Comparison of ENCODE assay signal across 8 mouse cellular contexts in genomic region chr2:92141073-92141472, GRCm38 (mm10). TPM values are rescaled to one million over a fixed set of nuclear protein-coding genes. Genes with fewer than 3 reads are reported as not detected.
DNase-seq lines count a peak whose midpoint lies in the region; ATAC-seq and TF ChIP-seq lines count a peak whose summit lies in the region.

No protein-coding gene starts in this region.

- no peak overlapping the region for H3K27ac ChIP-seq in heart, embryonic 13.5 days (replicated peaks)
- no peak overlapping the region for H3K27ac ChIP-seq in embryonic facial prominence, embryonic 11.5 days (replicated peaks; ENCODE audit: low read depth, low read length)
- H3K27ac ChIP-seq in hindbrain, postnatal 0 days = no peak overlapping the region
- no peak overlapping the region for H3K27ac ChIP-seq in midbrain, embryonic 16.5 days (ENCODE audit: low read length)

- peak overlapping the region; percentile 67 for H3K9ac ChIP-seq in heart, embryonic 13.5 days
- H3K9ac ChIP-seq in embryonic facial prominence, embryonic 11.5 days (replicated peaks; ENCODE audit: low read length) = no peak overlapping the region
- no peak overlapping the region for H3K9ac ChIP-seq in hindbrain, postnatal 0 days (replicated peaks; ENCODE audit: low read length)
- no peak overlapping the region for H3K9ac ChIP-seq in midbrain, embryonic 16.5 days (ENCODE audit: low read depth, low read length)

- DNase-seq in heart, postnatal 25 days (ENCODE audit: low spot score) = no peak
- DNase-seq in embryonic facial prominence, embryonic 11.5 days (ENCODE audit: low spot score) = peak; percentile 51
- no peak for DNase-seq in hindbrain, postnatal 0 days (ENCODE audit: low spot score)
- DNase-seq in gastrocnemius, adult 8-10 months (ENCODE audit: low spot score in 2 of 2) = no peak
- DNase-seq in right cerebral cortex, postnatal 25 days = no peak
- no peak for DNase-seq in thymus, postnatal 36 days

- no peak for ATAC-seq in heart, embryonic 13.5 days (ENCODE audit: extremely low read depth, insufficient number of reproducible peaks, low FRiP score, low TSS enrichment)
- no peak for ATAC-seq in embryonic facial prominence, embryonic 11.5 days (replicated peaks; ENCODE audit: insufficient number of reproducible peaks, low FRiP score, low TSS enrichment, low read depth)
- ATAC-seq in hindbrain, postnatal 0 days = no peak
- ATAC-seq in midbrain, embryonic 16.5 days = no peak

- peak overlapping the region; percentile 43 for H3K4me3 ChIP-seq in heart, embryonic 13.5 days
- no peak overlapping the region for H3K4me3 ChIP-seq in embryonic facial prominence, embryonic 11.5 days (ENCODE audit: low read depth, low read length)
- H3K4me3 ChIP-seq in hindbrain, postnatal 0 days (ENCODE audit: low read length) = no peak overlapping the region
- no peak overlapping the region for H3K4me3 ChIP-seq in midbrain, embryonic 16.5 days (ENCODE audit: low read depth, low read length)

- no peaks in the 10 kb centered on the region for H3K27me3 ChIP-seq in heart, embryonic 13.5 days (replicated peaks)
- no peaks in the 10 kb centered on the region for H3K27me3 ChIP-seq in embryonic facial prominence, embryonic 11.5 days (ENCODE audit: control insufficient read depth, insufficient read depth, low read length)
- H3K27me3 ChIP-seq in hindbrain, postnatal 0 days (ENCODE audit: insufficient read depth, low read length) = no peaks in the 10 kb centered on the region
- no peaks in the 10 kb centered on the region for H3K27me3 ChIP-seq in midbrain, embryonic 16.5 days (ENCODE audit: control insufficient read depth, insufficient read depth, low read depth, low read length)

- 12% methylated on average over 11 of the region's 11 CpGs for WGBS in heart, embryonic 13.5 days
- 24% methylated on average over 11 of the region's 11 CpGs for WGBS in embryonic facial prominence, embryonic 11.5 days
- WGBS in hindbrain, postnatal 0 days = 28% methylated on average over 11 of the region's 11 CpGs
- WGBS in midbrain, embryonic 16.5 days = 18% methylated on average over 11 of the region's 11 CpGs

- no peak for TF ChIP-seq CTCF in hindbrain, postnatal 0 days (IDR thresholded peaks at IDR 0.05; ENCODE audit: low read depth)

- H3K4me2 ChIP-seq in heart, embryonic 13.5 days = peak overlapping the region; percentile 69
- no peak overlapping the region; the same call in 1 of the 2 replicates for H3K4me2 ChIP-seq in embryonic facial prominence, embryonic 11.5 days (ENCODE audit: low read depth, low read length)
- peak overlapping the region; percentile 42; the same call in 1 of the 2 replicates for H3K4me2 ChIP-seq in hindbrain, postnatal 0 days (ENCODE audit: low read depth, low read length)
- H3K4me2 ChIP-seq in midbrain, embryonic 16.5 days (ENCODE audit: low read length) = peak overlapping the region; percentile 15; the same call in 1 of the 2 replicates

- H3K4me1 ChIP-seq in heart, embryonic 13.5 days = peaks cover 22% of the 10 kb centered on the region
- no peaks in the 10 kb centered on the region for H3K4me1 ChIP-seq in embryonic facial prominence, embryonic 11.5 days (ENCODE audit: control insufficient read depth, insufficient read depth, low read length)
- no peaks in the 10 kb centered on the region for H3K4me1 ChIP-seq in hindbrain, postnatal 0 days (ENCODE audit: insufficient read depth, low read length)
- peaks cover 4% of the 10 kb centered on the region; the same call in 1 of the 2 replicates for H3K4me1 ChIP-seq in midbrain, embryonic 16.5 days (ENCODE audit: control insufficient read depth, insufficient read depth, low read length)

- no peaks in the 10 kb centered on the region for H3K36me3 ChIP-seq in heart, embryonic 13.5 days
- H3K36me3 ChIP-seq in embryonic facial prominence, embryonic 11.5 days (replicated peaks; ENCODE audit: control insufficient read depth, insufficient read depth, low read depth, low read length) = no peaks in the 10 kb centered on the region
- no peaks in the 10 kb centered on the region for H3K36me3 ChIP-seq in hindbrain, postnatal 0 days (ENCODE audit: insufficient read depth, low read length)
- no peaks in the 10 kb centered on the region for H3K36me3 ChIP-seq in midbrain, embryonic 16.5 days (ENCODE audit: control insufficient read depth, insufficient read depth, low read length)

- intact Hi-C loops in heart, postnatal 25 days (cut with DNase I) = no loop called here

- H3K9me3 ChIP-seq in heart, embryonic 13.5 days = no peaks in the 10 kb centered on the region
- H3K9me3 ChIP-seq in embryonic facial prominence, embryonic 11.5 days (replicated peaks; ENCODE audit: control insufficient read depth, low read length) = no peaks in the 10 kb centered on the region
- H3K9me3 ChIP-seq in hindbrain, postnatal 0 days (ENCODE audit: low read length) = no peaks in the 10 kb centered on the region
- H3K9me3 ChIP-seq in midbrain, embryonic 16.5 days (replicated peaks; ENCODE audit: control insufficient read depth, low read length, poor library complexity, severe bottlenecking) = no peaks in the 10 kb centered on the region

RNA-seq across cellular contexts. Expression of gene Phf21a, which starts 48.2 kb away (rescaled TPM):
- polyA plus RNA-seq in heart, embryonic 13.5 days (2015; fragmentation: Nextera tagmentation; extraction: Ambion mirVana) = 20.6 and 23.8 TPM in 2 replicates
- total RNA-seq in heart, postnatal 25 days (2021) = 10 to 100 TPM; 26.2 to 37.6 TPM
- 35.8 and 41.8 TPM in 2 replicates for polyA plus RNA-seq in embryonic facial prominence, embryonic 11.5 days (2014; fragmentation: Nextera tagmentation; extraction: Ambion mirVana)
- total RNA-seq in hindbrain, postnatal 0 days (2014; rRNA removed) = 109 and 175 TPM in 2 replicates
- polyA plus RNA-seq in hindbrain, postnatal 0 days (2015; fragmentation: Nextera tagmentation; extraction: Ambion mirVana) = 26.4 and 26.6 TPM in 2 replicates
- polyA plus RNA-seq in midbrain, embryonic 16.5 days (2015; fragmentation: Nextera tagmentation; extraction: Ambion mirVana) = 33.6 and 36.0 TPM in 2 replicates
- 10 to 100 TPM; 20.7 to 25.6 (median 22.4) TPM for total RNA-seq in gastrocnemius, adult 8-10 months (2022)
